Comparison of ENCODE assay signal across 15 mouse cellular contexts in the genomic region with DNA sequence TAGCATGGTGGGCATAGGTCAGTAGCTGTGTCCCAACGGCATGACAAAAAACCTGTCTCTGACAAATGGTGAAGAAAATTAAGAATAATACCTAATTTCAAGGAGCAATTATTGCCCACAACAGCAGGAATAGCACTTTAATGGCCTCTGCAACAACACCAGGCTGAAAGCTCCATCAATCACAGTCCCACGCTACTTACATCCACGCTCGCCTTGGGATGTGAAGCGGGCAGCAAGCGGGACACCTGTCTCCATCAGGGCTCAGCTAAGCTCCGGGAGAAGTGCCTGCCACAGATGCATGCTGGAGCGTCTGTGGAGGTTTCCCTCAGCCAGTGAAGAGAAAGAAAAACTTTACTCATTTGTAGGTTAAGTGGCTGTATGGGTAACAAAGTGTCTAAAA.
"Had no signal": no experiment of that assay in that cellular context is flagged by ENCODE, and none has a peak within 500 bp of the region (broad histone marks: within the 10 kb centered on the region; RNA-seq: fewer than 3 reads in every experiment).

No protein-coding gene starts in this region.

- H3K4me3 ChIP-seq: layer of hippocampus, adult 2 months; liver, embryonic 13.5 days; midbrain, embryonic 13.5 days; neural tube, embryonic 13.5 days had no signal

- DNase-seq: kidney, adult 18-20 months; kidney, adult 9 months; kidney, postnatal 25 days; layer of hippocampus, adult 9-11 months; liver, embryonic 13.5 days; lung, adult 2 months; lung, postnatal 14 days; lung, postnatal 4 days; thymus, adult 18-20 months; thymus, postnatal 36 days had no signal

- H3K36me3 ChIP-seq: midbrain, embryonic 13.5 days; neural tube, embryonic 13.5 days had no signal

- H3K4me1 ChIP-seq: liver, embryonic 13.5 days had no signal

- H3K27ac ChIP-seq: kidney, postnatal 0 days; layer of hippocampus, adult 2 months; liver, embryonic 13.5 days; midbrain, embryonic 13.5 days; neural tube, embryonic 13.5 days had no signal

- H3K9me3 ChIP-seq: liver, embryonic 13.5 days; midbrain, embryonic 13.5 days; neural tube, embryonic 13.5 days had no signal

- H3K27me3 ChIP-seq: liver, embryonic 13.5 days; midbrain, embryonic 13.5 days; neural tube, embryonic 13.5 days had no signal

- H3K9ac ChIP-seq: liver, embryonic 13.5 days; midbrain, embryonic 13.5 days; neural tube, embryonic 13.5 days had no signal

- H3K4me2 ChIP-seq: liver, embryonic 13.5 days; midbrain, embryonic 13.5 days; neural tube, embryonic 13.5 days had no signal

- ATAC-seq: midbrain, embryonic 13.5 days; midbrain, embryonic 16.5 days had no signal
